Mouse (Mus musculus): ENCODE data around the gene Nfix.

Nfix gene

GRCm38 (mm10) chr8:84799999-84800831 lies at the start of gene Nfix:
Gene Nfix (minus strand): TSS chr8:84800344.
- DNase-seq (ENCODE audit: low read depth, low spot score), result no peak

GRCm38 (mm10) chr8:84847684-84848435 lies 47.7 kb upstream of the Nfix start:
- no peak for DNase-seq (ENCODE audit: low read depth, low spot score)

- peak; percentile 100 for DNase-seq (ENCODE audit: low read depth, low spot score)
These were observed 46.8 kb upstream of the Nfix start, which contains the start of gene Calr for GRCm38 (mm10) chr8:84846722-84847572. Gene Calr (minus strand): TSS chr8:84846934.

GRCm38 (mm10) chr8:84846094-84846721 lies 46.1 kb upstream of the Nfix start:
- no peak for DNase-seq (ENCODE audit: low read depth, low spot score)

GRCm38 (mm10) chr8:84845355-84846093 lies 45.4 kb upstream of the Nfix start:
- no peak for DNase-seq (ENCODE audit: low read depth, low spot score)

- no peak for DNase-seq (ENCODE audit: low read depth, low spot score)
These were observed 44.4 kb upstream of the Nfix start for GRCm38 (mm10) chr8:84844397-84845070.

- no peak for DNase-seq (ENCODE audit: low read depth, low spot score)
These were observed 41.4 kb upstream of the Nfix start for GRCm38 (mm10) chr8:84841514-84841913.

GRCm38 (mm10) chr8:84840248-84840999 lies 40.3 kb upstream of the Nfix start, which contains the start of gene Rad23a:
Gene Rad23a (minus strand): TSS chr8:84840665.
- peak; percentile 96 for DNase-seq (ENCODE audit: low read depth, low spot score)

GRCm38 (mm10) chr8:84839875-84840247 lies 39.7 kb upstream of the Nfix start:
- DNase-seq (ENCODE audit: low read depth, low spot score), result no peak

GRCm38 (mm10) chr8:84839411-84839810 lies 39.3 kb upstream of the Nfix start:
- DNase-seq (ENCODE audit: low read depth, low spot score), result no peak

- DNase-seq (ENCODE audit: low read depth, low spot score), result no peak
These were observed 38.4 kb upstream of the Nfix start for GRCm38 (mm10) chr8:84838513-84838912.

GRCm38 (mm10) chr8:84837912-84838470 lies 37.8 kb upstream of the Nfix start:
- no peak for DNase-seq (ENCODE audit: low read depth, low spot score)

- DNase-seq (ENCODE audit: low read depth, low spot score), result peak; percentile 81
These were observed 37.2 kb upstream of the Nfix start for GRCm38 (mm10) chr8:84837149-84837911.

- DNase-seq (ENCODE audit: low read depth, low spot score), result no peak
These were observed 35.0 kb upstream of the Nfix start for GRCm38 (mm10) chr8:84834866-84835855.

GRCm38 (mm10) chr8:84834002-84834865 lies 34.1 kb upstream of the Nfix start:
- no peak for DNase-seq (ENCODE audit: low read depth, low spot score)
